Mouse (Mus musculus): Measurements from ENCODE around the gene Gm28043. TPM values are rescaled to one million over a fixed set of nuclear protein-coding genes. Genes with fewer than 3 reads are reported as not detected.
"Not testable (repeated sequence)": the region's sequence is repeated elsewhere in the genome, so short reads cannot be mapped to it uniquely, and the experiment has no call there.

Gene Gm28043
- total RNA-seq, 2 experiments from 2014 or later: 4.3 TPM

DNA sequence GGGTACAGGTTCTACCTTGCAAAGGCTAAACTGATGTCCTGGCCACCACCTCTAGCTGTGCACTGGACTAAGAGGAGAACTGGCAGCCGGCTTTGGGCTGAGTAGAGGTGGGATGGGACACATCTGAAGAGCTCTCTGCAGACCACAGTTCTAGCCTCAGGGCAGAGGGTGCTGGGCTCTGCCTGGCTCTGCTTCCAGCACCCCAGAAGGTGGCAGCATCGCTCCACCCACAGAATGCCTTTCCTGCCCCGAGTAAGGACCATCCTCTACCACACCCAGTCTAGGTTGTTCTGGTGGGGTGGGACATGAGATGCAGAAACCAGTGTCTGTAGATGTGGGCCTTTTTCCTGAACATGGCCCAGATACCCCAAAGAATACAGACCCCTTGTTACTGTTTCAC lies 90.1 kb downstream of the Gm28043 start:
- DNase-seq (ENCODE audit: low spot score in 2 of 2): peak; percentile 44 to 54
- intact Hi-C loops (cut with DNase I): loop anchor here (2.0 kb wide), 1 partner anchor 178 kb away; no protein-coding TSS in a partner anchor

DNA sequence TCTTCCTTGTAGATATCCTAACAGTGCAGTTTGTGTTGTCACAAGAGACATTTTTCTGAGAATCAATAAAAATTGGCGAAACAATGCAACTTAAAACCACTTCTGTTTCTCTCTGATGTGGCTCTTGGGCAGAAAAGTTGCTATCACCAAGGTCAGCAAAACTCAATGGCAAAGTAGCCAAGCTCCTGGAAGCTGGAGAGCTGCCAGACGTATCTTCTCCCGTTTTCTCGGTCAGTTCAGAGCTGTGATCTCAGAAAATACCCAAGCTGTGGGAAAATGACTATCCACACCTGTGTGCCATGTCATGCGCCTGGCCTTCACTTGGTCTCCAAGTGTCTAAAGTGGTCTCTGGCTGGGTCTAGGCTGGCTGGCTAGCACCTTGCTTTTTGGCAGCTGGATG lies 91.2 kb downstream of the Gm28043 start:
- no peak for DNase-seq (ENCODE audit: low spot score in 2 of 2)
- intact Hi-C loops (cut with DNase I): loop anchor here (2.0 kb wide), 1 partner anchor 177 kb away; no protein-coding TSS in a partner anchor

DNA sequence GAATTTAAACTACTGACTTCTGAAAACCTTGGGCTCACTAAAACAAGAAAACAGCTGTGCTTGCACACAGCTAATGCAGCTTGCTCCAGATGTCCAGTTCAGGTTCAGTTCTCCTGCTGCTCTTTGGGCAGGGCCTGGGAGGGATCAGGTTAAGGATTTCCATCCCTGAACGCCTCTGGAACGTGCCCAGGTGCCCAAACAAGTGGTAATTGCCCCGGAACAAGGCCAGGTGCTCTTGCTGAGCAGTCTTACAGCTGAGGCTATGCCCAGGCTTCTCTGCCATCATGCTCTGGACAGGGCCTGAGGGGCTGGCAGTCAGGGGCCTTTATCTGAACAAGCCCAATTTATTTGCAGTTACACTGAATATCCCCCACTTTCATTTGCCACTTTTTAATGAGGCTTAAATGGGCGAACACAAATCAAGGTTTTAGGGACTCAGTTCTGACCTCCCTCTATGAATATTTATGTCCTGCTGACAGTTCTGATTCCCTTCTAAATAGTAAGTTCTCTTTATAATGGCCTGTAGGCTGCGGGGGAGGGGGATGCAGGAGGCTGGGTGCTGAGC lies 92.4 kb downstream of the Gm28043 start:
- intact Hi-C loops (cut with DNase I): no loop called here
- no peak for DNase-seq (ENCODE audit: low spot score in 2 of 2)

DNA sequence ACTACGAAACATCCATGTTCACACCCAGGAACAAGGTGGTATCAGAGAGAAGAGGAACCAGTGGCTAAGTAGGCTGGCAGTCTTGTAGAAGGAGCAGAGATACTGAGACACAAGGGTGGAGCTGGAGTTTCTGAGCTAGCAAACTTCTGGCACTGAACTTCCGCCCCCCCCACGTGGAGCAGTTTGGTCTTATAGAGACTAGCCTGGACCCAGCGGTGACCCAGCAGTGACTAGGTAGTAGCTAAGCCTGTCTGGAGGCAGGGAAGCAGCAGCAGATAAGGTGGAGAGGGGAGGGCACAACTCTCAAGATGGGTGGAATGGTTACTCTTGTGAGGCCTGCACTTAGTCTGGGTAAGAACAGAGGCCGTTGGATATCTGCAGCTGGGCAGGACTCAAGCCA lies 94.1 kb downstream of the Gm28043 start:
- intact Hi-C loops (cut with DNase I): no loop called here
- DNase-seq (ENCODE audit: low spot score in 2 of 2): no peak

GRCm38 (mm10) chr17:29710562-29711044 lies 95.9 kb downstream of the Gm28043 start:
- peak in 1 of 2 experiments; percentile 54 for DNase-seq (ENCODE audit: low spot score in 2 of 2)
- intact Hi-C loops (cut with DNase I): no loop called here

GRCm38 (mm10) chr17:29711076-29711744 lies 96.5 kb downstream of the Gm28043 start:
- intact Hi-C loops (cut with DNase I): no loop called here
- DNase-seq (ENCODE audit: low spot score in 2 of 2): no peak

- intact Hi-C loops (cut with DNase I): no loop called here
- no peak for DNase-seq (ENCODE audit: low spot score in 2 of 2)
Observed at GRCm38 (mm10) chr17:29711745-29712431, 97.2 kb downstream of the Gm28043 start.

- no peak for DNase-seq (ENCODE audit: low spot score in 2 of 2)
- intact Hi-C loops (cut with DNase I): no loop called here
Observed at GRCm38 (mm10) chr17:29712565-29712964, 97.9 kb downstream of the Gm28043 start.

DNA sequence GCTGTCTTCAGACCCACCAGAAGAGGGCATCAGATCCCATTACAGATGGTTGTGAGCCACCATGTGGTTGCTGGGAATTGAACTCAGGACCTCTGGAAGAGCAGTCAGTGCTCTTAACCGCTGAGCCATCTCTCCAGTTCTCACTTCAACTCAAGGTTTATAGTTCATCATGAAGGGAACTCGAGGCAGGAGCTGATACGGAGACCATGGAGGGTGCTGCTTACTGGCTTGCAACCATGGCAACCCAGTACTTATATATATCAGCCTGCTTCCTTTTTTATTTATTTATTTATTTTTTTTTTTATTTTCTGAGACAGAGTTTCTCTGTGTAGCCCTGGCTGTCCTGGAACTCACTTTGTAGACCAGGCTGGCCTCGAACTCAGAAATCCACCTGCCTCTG lies 99.1 kb downstream of the Gm28043 start:
- intact Hi-C loops (cut with DNase I); DNase-seq (ENCODE audit: low spot score in 2 of 2): not testable (repeated sequence)

- intact Hi-C loops (cut with DNase I): loop anchor here (5.0 kb wide), 1 partner anchor 130 kb away; no protein-coding TSS in a partner anchor
- peak; percentile 95 to 98 for DNase-seq (ENCODE audit: low spot score in 2 of 2)
Observed at GRCm38 (mm10) chr17:29716732-29717445, 102.2 kb downstream of the Gm28043 start, which contains the start of gene Ccdc167. TSS of gene Ccdc167 (minus strand) at chr17:29717044.

DNA sequence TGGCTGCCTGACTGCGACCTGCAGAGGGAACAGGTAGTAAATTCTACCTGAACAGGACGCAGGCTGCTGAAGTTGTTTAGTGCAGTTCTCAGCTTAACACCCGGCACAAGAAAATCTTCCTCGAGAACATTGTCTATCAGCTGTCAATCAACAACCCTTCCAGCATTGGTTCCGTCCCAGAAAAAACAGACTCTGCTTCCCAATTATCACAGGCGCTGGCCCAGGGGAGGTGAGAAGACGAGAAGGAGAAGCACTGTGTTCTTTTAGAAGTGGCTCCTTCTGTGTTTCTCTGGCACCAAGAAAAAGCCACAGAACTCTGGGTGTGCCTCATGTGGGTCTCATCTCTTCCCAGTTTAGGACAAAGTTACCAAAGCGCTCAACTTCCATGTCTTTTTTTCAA lies 104.0 kb downstream of the Gm28043 start:
- no peak for DNase-seq (ENCODE audit: low spot score in 2 of 2)
- intact Hi-C loops (cut with DNase I): loop anchor here (5.0 kb wide), 1 partner anchor 129 kb away; no protein-coding TSS in a partner anchor

DNA sequence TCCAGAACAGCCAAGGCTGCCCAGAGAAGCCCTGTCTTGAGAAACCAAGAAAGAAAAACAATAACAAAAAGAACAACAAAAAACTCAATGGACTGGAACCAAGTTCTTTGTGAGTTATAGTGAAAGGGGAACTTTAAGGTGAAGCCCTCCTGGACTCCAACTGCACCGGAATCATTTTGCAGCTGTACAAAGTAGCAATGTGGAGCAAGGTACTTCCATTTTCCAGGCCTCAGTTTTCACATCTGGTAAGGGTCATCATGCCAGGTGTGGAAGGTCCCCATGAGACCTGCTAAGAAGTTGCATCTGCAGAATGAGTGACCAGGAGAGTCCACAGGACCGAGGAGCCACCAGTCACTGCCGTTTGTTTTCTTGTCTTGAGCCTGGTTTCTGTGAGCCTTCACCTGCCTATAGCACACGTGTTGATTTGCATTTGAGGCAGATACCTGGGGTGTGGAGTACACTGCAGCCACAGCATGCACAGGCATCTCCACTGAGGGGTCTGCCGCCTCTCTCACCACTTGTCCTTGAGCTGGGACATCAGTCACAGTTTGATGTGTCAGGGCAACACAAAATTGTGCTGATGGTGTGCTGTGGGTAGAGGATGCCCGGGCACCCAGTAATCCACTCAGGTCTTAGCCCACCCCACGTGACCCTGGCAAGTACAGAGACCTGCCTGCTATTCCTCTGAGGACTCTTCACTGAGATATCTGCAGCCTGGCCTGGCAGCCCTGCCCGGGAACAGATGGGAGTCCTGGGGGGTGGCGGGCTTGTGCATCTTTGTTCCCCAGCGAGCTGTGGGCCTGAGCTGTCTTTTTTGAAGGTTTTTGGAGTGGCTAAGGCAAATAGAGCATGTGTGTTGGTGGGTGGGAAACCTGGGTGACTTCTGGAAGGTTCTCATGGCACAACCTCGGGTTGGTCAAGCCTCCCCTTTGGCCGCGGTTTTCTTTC lies 105.2 kb downstream of the Gm28043 start:
- DNase-seq (ENCODE audit: low spot score in 2 of 2): no peak
- intact Hi-C loops (cut with DNase I): loop anchor here (5.0 kb wide), 1 partner anchor 127 kb away; no protein-coding TSS in a partner anchor

- intact Hi-C loops (cut with DNase I): no loop called here
- no peak for DNase-seq (ENCODE audit: low spot score in 2 of 2)
Observed at GRCm38 (mm10) chr17:29720755-29721365, 106.2 kb downstream of the Gm28043 start.

DNA sequence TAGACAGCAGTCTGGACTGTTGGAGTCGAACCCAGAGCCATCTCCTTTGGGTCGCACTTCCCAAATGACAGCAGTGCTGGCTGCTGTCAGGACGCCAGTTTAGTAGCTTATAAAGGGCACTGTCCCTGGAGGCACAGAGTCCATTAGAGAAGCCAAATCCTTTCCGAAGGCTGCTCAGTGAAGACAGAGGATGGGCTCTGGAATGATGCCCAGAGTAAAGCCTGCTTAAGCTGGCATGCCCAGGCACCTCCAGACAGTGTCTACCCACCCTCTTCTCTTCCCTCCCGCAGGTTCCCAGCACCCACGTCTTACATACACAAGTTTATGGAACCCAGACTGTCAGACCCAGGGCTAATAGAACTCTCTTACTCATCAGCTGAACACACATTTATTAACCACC lies 109.9 kb downstream of the Gm28043 start:
- intact Hi-C loops (cut with DNase I): no loop called here
- DNase-seq (ENCODE audit: low spot score in 2 of 2): peak in 1 of 2 experiments; percentile 29

- no peak for DNase-seq (ENCODE audit: low spot score in 2 of 2)
- intact Hi-C loops (cut with DNase I): no loop called here
Observed at GRCm38 (mm10) chr17:29725027-29725620, 110.4 kb downstream of the Gm28043 start.

DNA sequence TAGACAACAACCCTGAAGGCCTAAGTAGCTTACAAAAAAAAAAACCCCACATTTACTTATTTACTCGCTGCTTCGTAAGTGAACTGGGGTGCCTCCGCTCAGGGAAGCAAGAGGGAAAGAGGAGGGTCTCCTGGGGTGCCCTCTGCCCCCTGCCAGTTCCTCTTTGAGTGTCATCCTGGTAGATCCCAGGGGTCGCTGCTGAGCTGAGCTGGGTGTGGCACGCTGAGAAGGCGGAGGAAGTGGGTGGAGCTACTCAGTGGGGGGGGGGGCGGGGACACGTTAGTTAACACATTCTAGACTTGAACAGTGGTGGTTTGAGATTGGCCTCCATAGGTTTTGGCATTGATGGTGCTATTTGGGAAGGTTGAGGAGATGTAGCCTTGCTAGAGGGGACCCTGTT lies 113.4 kb downstream of the Gm28043 start:
- no peak for DNase-seq (ENCODE audit: low spot score in 2 of 2)
- intact Hi-C loops (cut with DNase I): no loop called here

DNA sequence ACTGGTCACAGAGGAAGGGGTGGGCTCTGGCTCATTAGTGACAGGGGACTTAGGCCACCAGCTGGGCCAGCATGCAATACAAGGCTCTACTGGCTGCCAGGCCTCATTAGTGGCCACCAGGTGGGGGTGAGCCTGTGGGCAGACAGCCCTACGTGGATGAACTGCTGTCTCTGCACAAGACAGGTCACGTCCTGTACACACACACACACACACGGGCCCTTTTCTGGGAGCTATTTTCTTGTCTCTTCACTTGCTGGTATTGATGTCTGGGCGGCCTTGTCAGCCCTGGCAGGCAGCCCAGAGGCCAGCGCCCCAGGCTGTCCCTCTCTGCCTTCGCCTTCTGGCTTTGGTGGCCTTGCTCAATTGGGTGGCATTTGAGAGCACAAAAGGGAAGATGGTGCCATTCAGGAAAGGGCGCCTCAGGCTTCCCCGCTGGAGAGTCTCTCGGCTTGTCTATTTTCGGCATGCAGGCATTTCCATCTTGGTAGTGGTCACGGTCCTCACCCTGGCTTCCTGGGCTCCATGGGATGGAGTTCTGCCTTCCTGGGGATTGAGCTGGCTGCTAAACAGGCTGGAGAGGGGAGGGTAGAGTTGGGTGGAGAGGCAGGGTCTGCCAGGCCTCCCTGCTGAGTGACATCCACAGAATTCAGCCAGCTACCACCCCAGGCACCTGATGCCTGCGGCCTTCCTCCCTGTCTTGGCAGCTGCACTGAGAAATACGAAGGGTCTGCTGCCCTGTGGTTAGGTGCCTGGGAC lies 116.0 kb downstream of the Gm28043 start:
- no peak for DNase-seq (ENCODE audit: low spot score in 2 of 2)
- intact Hi-C loops (cut with DNase I): no loop called here
